ENCODE assay signal across 24 mouse cellular contexts in the genomic region with DNA sequence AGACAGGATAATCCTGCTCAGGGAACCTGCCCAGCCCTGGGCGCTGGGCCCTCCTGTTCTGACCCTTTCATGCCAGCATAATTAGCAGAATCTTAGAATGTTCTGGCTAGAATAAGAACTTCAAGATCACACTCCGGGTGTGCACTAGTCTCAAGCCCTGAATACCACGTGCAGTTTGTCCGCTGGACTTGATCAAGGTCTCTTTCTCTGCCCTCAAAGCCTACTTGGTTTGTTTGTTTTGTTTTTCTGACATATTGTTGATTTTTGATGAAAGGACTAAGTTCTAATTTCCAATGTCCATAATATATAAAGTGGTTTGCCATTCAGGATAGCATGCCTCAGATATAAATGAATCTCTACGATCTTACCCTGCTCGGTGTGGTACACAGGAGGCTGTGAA. TPM values are rescaled to one million over a fixed set of nuclear protein-coding genes. Genes with fewer than 3 reads are reported as not detected.
DNase-seq lines count a peak whose midpoint lies in the region; ATAC-seq and TF ChIP-seq lines count a peak whose summit lies in the region.
"Had no signal": no experiment of that assay in that cellular context is flagged by ENCODE, and none has a peak within 500 bp of the region (broad histone marks: within the 10 kb centered on the region; RNA-seq: fewer than 3 reads in every experiment).

A gene (minus strand): TSS at position 101 of the 400 bp plus-strand sequence.

- peak; percentile 15 to 17 for DNase-seq in cerebellum, postnatal 10 days
- peak; percentile 11 for DNase-seq in limb, embryonic 11.5 days (ENCODE audit: low spot score)
- no peak for DNase-seq in limb, embryonic 10.5 days (ENCODE audit: low spot score)
- DNase-seq in testis, postnatal 14 days (ENCODE audit: low spot score), result no peak
- DNase-seq: adrenal gland, adult 2 months; adrenal gland, adult 8-10 months; adrenal gland, postnatal 10 days; adrenal gland, postnatal 14 days; adrenal gland, postnatal 25 days; adrenal gland, postnatal 36 days; B cell, adult 2 months; cerebellum, adult 11 months; cerebellum, adult 11-12 months; cerebellum, adult 18-20 months; cerebellum, adult 2 months had no signal

- no peaks in the 10 kb centered on the region for H3K36me3 ChIP-seq in limb, embryonic 11.5 days (ENCODE audit: control insufficient read depth, insufficient read depth, low read length)
- no peaks in the 10 kb centered on the region for H3K36me3 ChIP-seq in limb, embryonic 10.5 days
- H3K36me3 ChIP-seq in testis, adult 2 months (ENCODE audit: control insufficient read depth, insufficient read depth, low read length), result no peaks in the 10 kb centered on the region
- H3K36me3 ChIP-seq: G1E had no signal

- 95% methylated on average over 6 of the region's 6 CpGs for WGBS in limb, embryonic 11.5 days
- WGBS in limb, embryonic 10.5 days, result 93% methylated on average over 6 of the region's 6 CpGs

- no peak within 1 kb of the TSS for H3K4me3 ChIP-seq in limb, embryonic 11.5 days (ENCODE audit: low read depth, low read length)
- H3K4me3 ChIP-seq in limb, embryonic 10.5 days, result no peak within 1 kb of the TSS
- H3K4me3 ChIP-seq in testis, adult 2 months (ENCODE audit: control insufficient read depth, low read depth, low read length), result peak within 1 kb of the TSS; percentile 86

- H3K27ac ChIP-seq in limb, embryonic 11.5 days (replicated peaks; ENCODE audit: low read depth, low read length), result no peak within 1 kb of the TSS
- no peak within 1 kb of the TSS for H3K27ac ChIP-seq in limb, embryonic 10.5 days
- peak within 1 kb of the TSS; percentile 36; the same call in 1 of the 2 replicates for H3K27ac ChIP-seq in testis, adult 2 months (ENCODE audit: control insufficient read depth, insufficient read depth, low read depth, low read length)

- peak; percentile 49; the same call in 1 of the 2 replicates for TF ChIP-seq POLR2A in testis, adult 2 months (IDR thresholded peaks at IDR 0.05; ENCODE audit: control insufficient read depth, low read depth, low read length)

- no peak within 1 kb of the TSS for H3K9ac ChIP-seq in limb, embryonic 11.5 days (ENCODE audit: low read length)

- no peak for ATAC-seq in cerebellum, adult (ENCODE audit: insufficient number of reproducible peaks, low FRiP score, low TSS enrichment)
- ATAC-seq in limb, embryonic 11.5 days (ENCODE audit: insufficient number of reproducible peaks, low FRiP score, low TSS enrichment, low read depth), result no peak
- ATAC-seq: activated CD4-positive, CD25-positive, alpha-beta regulatory T cell, adult 4 months; CD4-positive, CD25-positive, alpha-beta regulatory T cell, adult 4 months; Patski had no signal

- H3K27me3 ChIP-seq in limb, embryonic 11.5 days (ENCODE audit: control insufficient read depth, insufficient read depth, low read length), result no peaks in the 10 kb centered on the region
- no peaks in the 10 kb centered on the region for H3K27me3 ChIP-seq in limb, embryonic 10.5 days (ENCODE audit: low read depth, poor library complexity, severe bottlenecking)
- no peaks in the 10 kb centered on the region for H3K27me3 ChIP-seq in testis, adult 2 months (ENCODE audit: control insufficient read depth, insufficient read depth, low read length)
- H3K27me3 ChIP-seq: CH12.LX, Patski had no signal

- H3K4me1 ChIP-seq in limb, embryonic 11.5 days (ENCODE audit: control insufficient read depth, insufficient read depth, low read length), result no peaks in the 10 kb centered on the region
- H3K4me1 ChIP-seq in limb, embryonic 10.5 days, result no peaks in the 10 kb centered on the region
- H3K4me1 ChIP-seq in testis, adult 2 months (ENCODE audit: control insufficient read depth, insufficient read depth, low read length), result no peaks in the 10 kb centered on the region

- H3K9me3 ChIP-seq in limb, embryonic 11.5 days (ENCODE audit: control insufficient read depth, low read length), result no peaks in the 10 kb centered on the region
- H3K9me3 ChIP-seq in limb, embryonic 10.5 days (replicated peaks), result no peaks in the 10 kb centered on the region
- H3K9me3 ChIP-seq: G1E had no signal

- H3K4me2 ChIP-seq in limb, embryonic 11.5 days (ENCODE audit: low read depth, severe bottlenecking), result no peak within 1 kb of the TSS

- TF ChIP-seq CTCF in testis, adult 2 months (IDR thresholded peaks at IDR 0.05; ENCODE audit: control insufficient read depth, insufficient read depth, insufficient replicate concordance, low read depth, low read length), result no peak

RNA-seq across cellular contexts. Expression of the gene that starts here (rescaled TPM):
- not detected in 2 replicates for polyA plus RNA-seq in limb, embryonic 11.5 days (2014; fragmentation: Nextera tagmentation; extraction: Ambion mirVana)
- polyA plus RNA-seq in limb, embryonic 10.5 days (2016; fragmentation: Nextera tagmentation; extraction: Ambion mirVana), result not detected in 2 replicates
- 272 and 296 TPM in 2 replicates for polyA plus RNA-seq in testis, adult 2 months (2012; rRNA removed)
- polyA plus RNA-seq: adrenal gland, adult 2 months; brain, embryonic 14.5 days; C2C12; CD4-positive, CD25-positive, alpha-beta regulatory T cell, adult 4 months; G1E; Patski had no signal

Comparison
In these comparisons a context has a peak if more than half of its experiments do, and no peak if none do; other contexts are left out.
1. RNA of the gene that starts here (polyA plus RNA-seq): 272 to 296 TPM in testis, adult 2 months; not detected in limb, embryonic 11.5 days and not detected in limb, embryonic 10.5 days; every median in the first group is over 100 times any median in the second.
2. Peak in DNase-seq in limb, embryonic 11.5 days; RNA of the gene not detected or under 1 TPM.
3. DNase-seq: peak in cerebellum, postnatal 10 days (2 of 2); none in limb, embryonic 10.5 days (single experiment) and testis, postnatal 14 days (single experiment).